7 mouse cellular contexts compared by ENCODE assay signal in the genomic region with DNA sequence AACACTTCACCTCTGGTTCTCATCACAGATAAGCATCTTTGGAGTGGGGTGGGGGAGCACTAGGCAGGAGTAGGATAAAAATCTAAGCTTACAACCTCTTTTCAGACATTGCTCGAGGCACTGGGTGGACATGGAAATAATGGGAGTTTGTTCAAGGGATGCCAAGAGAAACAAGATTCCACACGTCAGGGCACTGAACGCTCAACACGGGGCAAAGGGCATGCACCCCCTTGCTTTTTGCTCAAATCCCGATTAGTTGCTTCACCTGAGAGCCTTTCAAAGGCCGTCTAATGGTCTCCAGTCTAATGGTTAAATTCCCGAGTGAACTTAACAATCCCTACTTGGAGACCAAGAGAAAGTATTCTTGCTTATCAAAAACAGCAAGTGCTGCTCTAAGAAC. TPM values are rescaled to one million over a fixed set of nuclear protein-coding genes. Genes with fewer than 3 reads are reported as not detected.
A peak's percentile ranks its signal among the peaks of the same experiment; 100 is the strongest.
DNase-seq lines count a peak whose midpoint lies in the region; ATAC-seq and TF ChIP-seq lines count a peak whose summit lies in the region.

No protein-coding gene starts in this region.

- no peak for ATAC-seq in lung, embryonic 15.5 days (ENCODE audit: borderline replicate concordance, extremely low read depth, low FRiP score, low TSS enrichment)
- no peak for ATAC-seq in embryonic facial prominence, embryonic 15.5 days (ENCODE audit: insufficient number of reproducible peaks, low FRiP score, low TSS enrichment, low read depth)

- WGBS in lung, embryonic 15.5 days, result 13% methylated on average over 7 of the region's 7 CpGs
- under 1% methylated on average over 7 of the region's 7 CpGs for WGBS in embryonic facial prominence, embryonic 15.5 days
- 7% methylated on average over 7 of the region's 7 CpGs for WGBS in olfactory bulb, adult 2 months

- peak overlapping the region; percentile 89 for H3K4me3 ChIP-seq in lung, embryonic 15.5 days
- H3K4me3 ChIP-seq in embryonic facial prominence, embryonic 15.5 days (replicated peaks), result peak overlapping the region; percentile 100
- peak overlapping the region; percentile 87 for H3K4me3 ChIP-seq in olfactory bulb, adult 2 months (ENCODE audit: insufficient read depth, low read depth, low read length)

- no peak for DNase-seq in lung, postnatal 36 days
- peak; percentile 30 to 42 for DNase-seq in kidney, postnatal 36 days
- no peak for DNase-seq in layer of hippocampus, adult 18-20 months (ENCODE audit: low spot score in 2 of 2)
- DNase-seq in layer of hippocampus, adult 9-10 months (ENCODE audit: low spot score), result no peak

- H3K27ac ChIP-seq in lung, embryonic 15.5 days, result peak overlapping the region; percentile 83
- peak overlapping the region; percentile 90 for H3K27ac ChIP-seq in embryonic facial prominence, embryonic 15.5 days (replicated peaks)
- H3K27ac ChIP-seq in olfactory bulb, adult 2 months (ENCODE audit: insufficient read depth, low read depth, low read length), result no peak overlapping the region

- H3K36me3 ChIP-seq in lung, embryonic 15.5 days, result no peaks in the 10 kb centered on the region
- no peaks in the 10 kb centered on the region for H3K36me3 ChIP-seq in embryonic facial prominence, embryonic 15.5 days

- H3K9ac ChIP-seq in lung, embryonic 15.5 days, result peak overlapping the region; percentile 81
- H3K9ac ChIP-seq in embryonic facial prominence, embryonic 15.5 days, result peak overlapping the region; percentile 94

- no peaks in the 10 kb centered on the region for H3K27me3 ChIP-seq in lung, embryonic 15.5 days
- no peaks in the 10 kb centered on the region for H3K27me3 ChIP-seq in embryonic facial prominence, embryonic 15.5 days

- peaks cover 24% of the 10 kb centered on the region for H3K4me1 ChIP-seq in lung, embryonic 15.5 days
- peaks cover 34% of the 10 kb centered on the region for H3K4me1 ChIP-seq in embryonic facial prominence, embryonic 15.5 days
- H3K4me1 ChIP-seq in olfactory bulb, adult 2 months (ENCODE audit: control insufficient read depth, insufficient read depth, low read length), result peaks cover 13% of the 10 kb centered on the region

- H3K9me3 ChIP-seq in lung, embryonic 15.5 days, result no peaks in the 10 kb centered on the region
- no peaks in the 10 kb centered on the region for H3K9me3 ChIP-seq in embryonic facial prominence, embryonic 15.5 days (replicated peaks)

- TF ChIP-seq CTCF in olfactory bulb, adult 2 months (IDR thresholded peaks at IDR 0.05; ENCODE audit: insufficient read depth, low read depth, low read length), result no peak

- peak overlapping the region; percentile 80 for H3K4me2 ChIP-seq in lung, embryonic 15.5 days
- peak overlapping the region; percentile 81 for H3K4me2 ChIP-seq in embryonic facial prominence, embryonic 15.5 days (replicated peaks)

- TF ChIP-seq POLR2A in olfactory bulb, adult 2 months (IDR thresholded peaks at IDR 0.05; ENCODE audit: insufficient read depth, low read depth, low read length), result no peak

RNA-seq across cellular contexts. Expression of a gene that starts 1.4 kb away (rescaled TPM):
- 15.9 and 16.8 TPM in 2 replicates for polyA plus RNA-seq in lung, embryonic 15.5 days (2015; fragmentation: Nextera tagmentation; extraction: Ambion mirVana)
- 18.2 and 20.6 TPM in 2 replicates for polyA plus RNA-seq in embryonic facial prominence, embryonic 15.5 days (2015; fragmentation: Nextera tagmentation; extraction: Ambion mirVana)
- polyA plus RNA-seq in olfactory bulb, adult 2 months (2012; ENCODE audit: insufficient read depth, insufficient read length, low replicate concordance, missing spikeins), result 114 TPM in 1 of 2 replicates, not detected in the other
- 100 to 1,000 TPM; 199 TPM for total RNA-seq in layer of hippocampus, adult 18-20 months (2021)

RNA-seq across cellular contexts. Expression of a gene that starts 18.9 kb away (rescaled TPM):
- 320 and 343 TPM in 2 replicates for polyA plus RNA-seq in lung, embryonic 15.5 days (2015; fragmentation: Nextera tagmentation; extraction: Ambion mirVana)
- polyA plus RNA-seq in embryonic facial prominence, embryonic 15.5 days (2015; fragmentation: Nextera tagmentation; extraction: Ambion mirVana), result 271 and 285 TPM in 2 replicates
- polyA plus RNA-seq in olfactory bulb, adult 2 months (2012; ENCODE audit: insufficient read depth, insufficient read length, low replicate concordance, missing spikeins), result not detected in 2 replicates
- 10 to 100 TPM; 44.8 to 51.7 TPM for total RNA-seq in layer of hippocampus, adult 18-20 months (2021)

RNA-seq across cellular contexts. Expression of a gene that starts 37.2 kb away (rescaled TPM):
- 3.5 and 4.8 TPM in 2 replicates for polyA plus RNA-seq in lung, embryonic 15.5 days (2015; fragmentation: Nextera tagmentation; extraction: Ambion mirVana)
- 5.1 and 6.2 TPM in 2 replicates for polyA plus RNA-seq in embryonic facial prominence, embryonic 15.5 days (2015; fragmentation: Nextera tagmentation; extraction: Ambion mirVana)
- not detected in 2 replicates for polyA plus RNA-seq in olfactory bulb, adult 2 months (2012; ENCODE audit: insufficient read depth, insufficient read length, low replicate concordance, missing spikeins)
- 10 to 100 TPM; 13.7 to 14.5 TPM for total RNA-seq in layer of hippocampus, adult 18-20 months (2021)

Comparison
In these comparisons a context has a peak if more than half of its experiments do, and no peak if none do; other contexts are left out.
1. DNase-seq: peak in kidney, postnatal 36 days (2 of 2); none in lung, postnatal 36 days (single experiment), layer of hippocampus, adult 18-20 months (0 of 2) and layer of hippocampus, adult 9-10 months (single experiment).
2. RNA of a gene that starts 18.9 kb away (polyA plus RNA-seq): 320 to 343 TPM in lung, embryonic 15.5 days and 271 to 285 TPM in embryonic facial prominence, embryonic 15.5 days; not detected in olfactory bulb, adult 2 months; every median in the first group is over 100 times any median in the second.
3. Peak in every context shown above with its lines, with median percentiles within 50 percentile points of each other: H3K4me3 ChIP-seq.